Mouse (Mus musculus) monocyte, adult 5-6 weeks (primary cell): ENCODE measurements at regions not wholly inside any gene's neighbourhood (a gene's known extent, or its start where the extent isn't known, plus 50 kb on each side); places are given as distances from the start of the nearest gene placed in this dataset.

Experiments
- ATAC-seq: fragments of 153-309, 156-312 bp; replicated peaks from 2 replicates; pipeline ENCODE4 v1.8.0; 2017; ENCODE audit warnings: mild to moderate bottlenecking; ENCODE audit not compliant: low TSS enrichment, insufficient number of reproducible peaks, severe bottlenecking, poor library complexity, low FRiP score

DNA sequence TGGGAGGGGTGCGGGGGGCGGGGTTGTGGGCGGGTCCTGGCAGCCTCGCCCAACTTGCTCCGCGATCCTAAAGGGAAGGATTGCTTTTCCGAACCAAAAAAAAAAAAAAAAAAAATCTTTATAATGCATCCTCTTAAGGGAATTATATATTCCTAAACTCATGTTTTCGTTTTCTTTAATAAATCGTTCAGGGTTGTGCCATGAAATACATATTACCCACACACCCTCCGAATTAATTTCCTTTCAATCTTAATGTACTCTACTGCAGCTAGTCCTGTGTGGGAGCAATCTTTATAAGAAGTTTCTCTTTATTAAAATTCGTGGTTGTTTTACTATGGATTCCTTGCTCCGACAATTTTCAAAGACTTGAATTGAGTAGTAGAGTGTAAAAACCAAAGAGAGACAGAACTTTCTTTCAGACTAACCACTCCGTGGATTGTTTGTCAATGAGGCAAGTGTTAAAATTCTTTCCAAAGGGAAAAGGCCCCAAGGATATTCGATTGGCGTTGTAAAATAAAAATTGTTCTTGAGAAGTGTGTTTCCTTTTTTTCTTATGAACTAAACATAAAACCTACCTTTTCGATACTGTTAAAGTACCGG is 253.6 kb upstream of the Nfe2l3 start:
- ATAC-seq, result no peak

DNA sequence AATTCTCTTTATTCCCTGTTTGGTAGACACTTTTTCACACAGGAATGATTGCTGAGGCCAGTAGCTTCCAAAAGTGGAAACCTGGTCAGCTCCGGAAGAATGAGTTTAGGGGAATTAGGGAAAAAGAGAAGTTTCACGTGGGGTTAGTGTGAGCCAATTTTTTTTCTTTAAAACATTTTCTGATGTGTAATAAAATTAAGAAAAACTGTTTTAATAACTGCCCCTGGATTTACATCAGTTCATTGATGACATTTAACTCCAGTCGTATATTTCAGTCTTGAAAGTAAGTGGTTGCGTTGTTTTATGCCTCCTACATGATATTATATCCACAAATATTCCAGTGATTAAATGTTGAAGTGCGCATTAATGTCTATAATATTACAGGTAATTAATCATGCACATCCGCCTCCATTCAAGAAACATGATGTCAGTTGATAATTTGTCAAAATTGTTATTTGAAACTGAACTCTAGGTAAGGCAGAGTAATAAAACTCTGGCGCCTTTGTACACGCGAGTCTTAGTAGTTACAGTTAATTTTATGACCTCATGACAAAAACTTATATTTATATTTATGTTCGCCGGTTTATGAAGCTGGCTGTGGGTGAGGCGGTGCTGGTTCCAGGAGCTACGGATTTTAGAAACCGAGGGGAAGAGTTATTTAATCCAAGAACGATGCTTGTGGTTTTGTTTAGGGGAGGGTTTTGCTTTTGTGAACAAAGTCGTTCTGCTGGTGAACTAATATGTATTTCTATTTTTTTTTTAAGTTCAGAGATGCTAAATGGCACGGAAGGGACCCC is 252.5 kb upstream of the Nfe2l3 start:
- no peak for ATAC-seq

DNA sequence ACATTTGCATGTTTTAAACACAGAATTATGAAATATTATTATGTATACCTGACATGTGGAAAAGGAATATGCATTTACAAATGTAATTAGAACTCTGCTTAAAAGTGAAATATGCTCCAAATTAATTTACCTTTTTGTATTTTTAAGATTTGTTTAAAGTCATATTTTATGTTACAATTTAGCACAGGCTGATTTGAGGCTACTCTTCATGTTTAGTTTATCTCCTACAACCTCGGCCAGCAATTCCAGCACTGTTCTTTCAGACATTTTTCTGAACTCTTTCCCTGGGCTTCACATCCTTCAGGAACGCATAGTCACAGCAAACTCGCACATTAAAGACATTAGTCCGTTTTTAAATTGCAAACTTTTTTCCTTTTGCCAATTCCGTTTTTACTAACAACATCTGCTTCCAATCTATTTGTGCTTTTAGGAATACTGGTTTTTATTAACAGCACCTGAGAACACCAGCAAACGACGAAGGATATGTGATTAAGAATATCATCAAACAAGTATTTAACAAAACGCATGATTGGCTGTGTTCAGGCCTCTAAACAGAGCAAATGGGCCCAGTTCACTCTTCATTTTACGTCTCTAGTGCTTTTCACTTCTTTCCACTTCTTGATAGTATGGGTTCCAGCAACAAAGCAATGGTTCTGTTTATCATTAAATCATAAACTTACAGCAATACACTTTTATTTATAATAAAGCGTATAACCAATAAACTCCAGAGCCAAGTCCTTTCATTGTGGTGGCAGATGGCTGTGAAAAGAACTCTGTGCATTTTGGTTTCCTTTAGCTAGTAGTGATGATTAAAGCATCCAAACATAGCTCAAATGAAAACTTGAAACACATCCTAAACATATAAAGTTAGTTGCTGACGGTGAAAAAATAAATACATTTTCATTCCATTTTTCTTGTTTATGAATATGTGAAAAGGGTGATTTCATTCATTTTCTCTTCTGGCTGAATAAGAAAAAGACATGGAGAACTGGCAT is 251.3 kb upstream of the Nfe2l3 start:
- ATAC-seq, result no peak

DNA sequence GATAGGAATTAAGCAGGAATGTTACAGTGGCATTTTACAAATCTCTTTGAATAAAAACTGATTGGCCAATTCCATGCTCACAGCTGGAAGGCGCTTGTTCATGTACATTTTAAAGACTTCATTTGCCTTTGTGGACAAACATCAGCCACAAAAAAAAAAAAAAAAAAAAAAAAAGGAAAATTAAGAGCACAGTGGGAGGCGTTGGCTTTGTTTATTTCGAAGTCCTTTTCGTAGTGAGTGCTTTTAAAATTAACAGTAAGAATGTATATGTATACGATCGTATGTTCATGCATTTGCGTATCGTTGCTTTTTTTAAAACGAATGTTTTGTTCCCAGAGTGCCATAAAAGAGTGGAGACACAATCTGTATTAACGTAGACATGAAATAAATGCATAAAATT is 250.6 kb upstream of the Nfe2l3 start:
- ATAC-seq, result no peak

DNA sequence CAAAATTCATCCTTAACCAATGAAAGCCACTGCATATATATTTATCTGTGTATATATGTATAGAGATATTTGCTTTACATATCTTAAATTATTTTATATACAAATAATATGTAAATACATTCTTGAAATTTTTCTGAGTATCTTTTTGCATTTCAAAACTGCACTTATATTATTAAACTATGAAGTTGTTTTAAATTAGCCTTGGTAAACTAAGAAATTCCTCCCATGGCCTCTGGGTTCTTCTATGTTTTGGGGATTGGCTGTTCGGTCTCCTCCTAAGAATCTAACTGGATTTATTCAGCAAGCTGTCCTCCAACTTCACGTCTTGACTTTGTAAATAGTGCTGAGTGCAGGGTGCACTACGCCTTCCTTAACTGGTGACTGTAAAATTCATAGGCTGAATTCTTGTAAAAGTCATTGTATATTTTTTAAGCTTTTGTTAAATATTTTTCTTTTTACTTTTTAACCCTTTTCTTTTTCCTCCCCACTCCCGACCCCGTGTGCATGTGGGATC is 249.6 kb upstream of the Nfe2l3 start:
- no peak for ATAC-seq

DNA sequence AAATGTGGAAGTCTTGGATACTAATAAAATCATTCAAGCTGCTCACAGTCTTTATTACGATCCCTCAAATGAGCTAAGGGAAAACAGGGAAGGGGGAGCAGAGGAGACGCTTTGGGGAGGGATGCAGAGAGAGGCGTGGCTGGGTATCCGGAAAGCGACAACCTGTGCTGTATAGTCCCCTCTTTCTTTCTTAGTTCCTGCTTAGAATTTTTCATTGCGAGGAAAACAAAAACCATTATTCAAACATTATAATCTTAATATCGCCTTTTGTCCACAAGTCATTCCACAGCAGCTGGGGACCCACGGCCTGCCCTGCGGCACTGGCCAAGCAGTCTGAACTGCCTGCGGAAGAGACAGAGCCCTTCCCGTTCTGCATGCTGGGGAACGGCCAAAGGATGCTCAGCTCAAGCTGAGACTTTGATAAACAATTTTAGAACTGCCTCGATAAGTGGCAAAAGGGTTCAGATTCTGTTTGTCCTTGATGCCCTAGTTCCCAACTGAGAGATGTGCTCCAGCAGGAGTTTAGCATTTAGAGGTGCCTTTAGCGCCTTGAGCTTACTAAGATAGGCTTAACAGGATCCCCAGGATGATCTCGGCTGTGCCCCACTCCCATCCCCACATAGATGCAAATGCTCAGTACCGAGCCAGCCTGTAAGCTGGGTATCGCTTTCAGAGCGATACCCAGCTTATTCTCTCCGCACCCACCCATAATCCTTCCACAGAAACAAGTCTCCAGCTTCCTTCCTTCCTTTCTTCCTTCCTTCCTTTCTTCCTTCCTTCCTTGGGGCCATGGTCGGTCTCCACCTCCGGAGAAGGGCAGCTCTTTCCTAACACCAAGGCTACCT is 248.7 kb upstream of the Nfe2l3 start:
- ATAC-seq, result no peak

DNA sequence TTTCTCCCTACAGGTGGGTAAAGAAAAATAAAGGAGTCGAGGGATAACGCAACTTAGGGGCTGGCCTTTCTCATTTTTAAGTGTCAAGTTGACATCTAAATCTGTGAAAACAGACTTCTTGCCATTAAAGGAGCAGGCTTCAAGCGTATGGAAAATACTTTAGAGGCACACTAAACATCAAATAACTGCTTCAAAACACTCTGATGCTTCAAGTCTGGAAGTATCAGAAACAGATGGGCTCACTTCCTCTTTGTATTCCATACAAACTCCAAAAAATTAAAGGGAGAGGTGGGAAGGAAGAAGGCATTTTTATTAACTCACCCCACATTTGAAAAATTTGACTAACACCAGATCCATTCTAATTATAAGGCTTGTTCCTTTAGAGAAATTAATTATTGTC is 248.0 kb upstream of the Nfe2l3 start:
- no peak for ATAC-seq

DNA sequence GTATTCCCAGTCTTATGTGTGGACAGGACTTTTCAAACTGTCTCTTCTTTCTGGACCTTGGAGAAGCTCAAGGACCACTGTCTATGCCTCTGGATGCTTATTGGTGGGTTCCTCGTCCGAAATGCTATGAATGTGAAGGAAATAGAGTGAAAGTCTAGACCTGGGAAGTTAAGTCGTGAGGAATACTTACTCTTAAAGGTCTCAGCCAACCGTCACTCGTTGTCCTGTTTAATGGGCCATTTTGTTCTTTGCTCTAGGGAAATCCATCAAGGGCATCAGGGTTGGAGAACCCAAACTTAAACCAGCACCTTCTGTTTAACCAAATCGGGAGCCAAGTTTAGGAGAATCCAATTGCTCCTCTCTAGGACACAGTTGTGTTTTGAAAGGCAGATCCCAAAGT is 247.3 kb upstream of the Nfe2l3 start:
- ATAC-seq, result no peak

DNA sequence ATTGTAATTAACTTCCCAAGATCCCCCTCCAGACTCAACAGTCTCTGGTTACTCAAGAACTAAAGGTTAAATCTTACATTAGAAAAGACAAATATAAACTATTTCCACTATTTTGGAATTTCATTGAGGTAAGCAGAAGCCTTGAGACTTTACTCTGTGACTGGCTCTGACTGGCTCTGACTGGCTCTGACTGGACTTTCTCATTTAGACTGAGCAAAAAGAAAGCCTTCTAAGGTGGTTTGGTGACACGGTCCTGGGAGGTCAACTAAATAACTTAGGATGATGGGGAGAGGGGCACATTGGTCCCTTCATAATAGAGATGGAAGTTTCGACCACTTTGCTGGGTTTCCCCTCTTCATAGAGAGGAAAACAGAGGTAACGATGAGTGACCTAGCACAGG is 243.3 kb upstream of the Nfe2l3 start:
- no peak for ATAC-seq

DNA sequence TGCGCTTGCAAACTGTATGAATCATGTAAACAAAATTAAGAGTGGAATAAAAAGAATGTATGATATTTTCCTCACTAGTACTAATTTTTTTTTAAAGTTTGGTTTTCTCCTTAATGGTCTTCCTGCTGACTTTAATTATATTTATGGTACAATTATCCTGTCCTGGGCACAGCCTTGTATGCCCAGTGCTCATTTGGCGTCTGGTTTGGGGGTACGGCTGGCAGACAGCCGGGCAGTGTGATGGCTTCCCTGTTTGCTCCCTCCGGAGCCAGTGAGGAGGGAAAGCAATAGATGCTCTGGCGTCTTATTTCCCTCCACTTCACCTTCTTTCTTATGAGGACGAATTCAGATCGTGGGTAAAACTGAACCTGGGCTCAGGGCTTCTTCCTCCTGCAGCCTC is 239.6 kb upstream of the Nfe2l3 start:
- no peak for ATAC-seq

DNA sequence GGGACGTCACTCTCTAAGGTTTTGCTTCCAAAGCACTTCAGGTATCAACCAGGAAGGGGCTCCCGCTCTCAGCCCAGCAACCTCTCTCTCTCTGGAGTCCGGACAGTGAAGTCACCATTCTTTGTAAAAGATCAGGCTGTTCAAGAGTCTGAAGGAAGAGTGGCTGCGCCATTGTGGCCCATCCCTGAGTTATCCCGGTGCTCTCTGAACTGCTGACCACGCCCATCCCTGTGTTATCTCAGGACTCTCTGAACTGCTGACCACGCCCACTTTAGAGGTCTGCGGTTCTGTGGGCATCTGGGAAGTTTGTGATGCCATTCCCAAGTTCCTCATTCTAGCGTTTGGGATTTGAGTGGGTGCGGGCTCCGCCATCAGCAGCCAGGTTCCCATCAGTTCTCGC is 239.1 kb upstream of the Nfe2l3 start:
- no peak for ATAC-seq

DNA sequence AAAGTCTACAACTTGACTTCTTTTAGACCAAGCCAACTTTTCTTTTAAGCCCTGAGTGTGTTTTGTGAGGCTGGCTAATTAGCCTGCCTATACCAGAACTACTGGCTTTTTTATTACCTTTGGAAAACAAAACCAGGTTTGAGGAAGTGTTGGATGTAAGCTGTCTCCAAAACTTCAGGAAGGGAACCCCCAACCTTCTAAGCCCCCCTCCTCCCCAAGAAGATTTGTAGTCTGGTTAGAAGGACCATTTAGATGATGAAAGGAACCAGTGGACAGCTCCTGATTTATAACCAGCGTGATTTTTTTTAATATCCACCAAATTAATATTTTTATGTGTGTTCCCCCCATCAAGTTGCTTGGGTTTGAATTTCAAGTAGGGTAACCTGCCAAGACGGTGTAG is 236.1 kb upstream of the Nfe2l3 start:
- ATAC-seq, result no peak

DNA sequence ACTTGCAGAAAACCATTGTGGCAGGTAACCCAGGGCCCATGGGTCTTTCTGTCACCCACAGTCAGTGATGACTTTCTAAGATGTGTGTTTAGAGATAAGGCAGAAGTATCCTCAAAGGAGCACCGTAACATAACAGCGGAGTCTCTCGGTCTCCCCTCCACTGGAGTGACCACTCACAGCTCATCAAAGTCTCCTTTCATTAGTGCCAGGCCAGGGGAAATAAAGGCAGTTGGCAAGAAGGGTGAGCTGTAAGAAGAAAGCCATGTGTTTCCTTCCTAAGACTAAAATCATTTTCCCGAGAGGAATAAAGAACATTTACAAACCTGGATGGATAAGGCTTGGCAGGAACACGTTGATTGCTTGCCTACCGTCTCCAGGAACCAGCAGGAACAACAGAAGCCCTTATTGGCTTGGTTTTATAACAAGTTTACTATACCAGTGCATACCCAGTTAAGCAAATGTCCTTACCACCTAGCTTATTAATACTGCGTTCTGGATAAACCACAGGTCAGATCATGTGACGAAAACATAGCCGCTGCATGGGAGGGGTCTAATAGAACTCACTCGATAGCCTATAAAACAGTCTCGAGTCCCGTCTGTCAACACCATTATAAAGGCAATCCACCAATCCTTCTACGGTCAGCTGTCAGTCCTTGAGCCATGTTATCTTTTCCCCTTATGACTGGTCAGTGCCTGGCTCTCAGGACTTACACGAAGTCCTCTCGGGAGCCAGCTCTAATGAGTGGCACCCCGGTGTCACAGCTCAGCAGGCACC is 235.3 kb upstream of the Nfe2l3 start:
- ATAC-seq, result no peak

DNA sequence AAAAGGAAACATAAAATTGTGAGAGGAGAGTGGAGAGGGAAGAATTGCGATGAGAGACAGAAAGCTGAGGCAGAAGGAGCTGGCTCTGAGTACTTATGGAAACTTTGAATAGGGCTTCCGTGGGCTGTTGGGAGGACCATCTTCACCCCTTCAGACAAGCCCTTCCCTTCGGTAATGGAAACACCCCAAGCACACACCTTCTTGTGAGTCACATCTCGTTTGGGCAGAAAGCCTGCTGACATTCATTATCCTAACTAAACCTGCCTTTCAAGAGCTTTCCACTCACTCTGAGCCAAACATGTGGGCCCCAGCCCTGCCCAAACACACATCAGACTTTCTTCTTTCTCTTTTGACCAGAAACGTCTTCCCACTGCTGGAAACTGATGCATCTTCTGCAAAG is 232.3 kb upstream of the Nfe2l3 start:
- no peak for ATAC-seq

DNA sequence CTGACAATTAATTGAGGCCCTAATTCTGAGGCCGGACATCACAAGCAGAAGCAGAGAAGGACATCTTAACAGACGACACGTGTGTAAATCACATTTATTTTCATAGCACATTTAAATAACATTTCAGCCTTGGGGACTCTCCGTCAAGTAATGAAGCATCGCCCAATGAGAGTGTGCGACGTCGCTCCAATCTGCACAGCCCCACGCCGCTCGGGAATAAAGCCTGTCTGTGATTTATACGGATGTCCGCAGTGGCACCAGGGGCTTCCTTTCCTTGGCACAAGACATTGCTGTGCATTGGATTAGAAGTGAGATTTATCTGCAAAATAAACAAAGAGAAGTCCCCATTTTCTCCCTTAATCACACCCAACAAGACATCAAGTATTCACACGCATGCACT is 231.6 kb upstream of the Nfe2l3 start:
- no peak for ATAC-seq

DNA sequence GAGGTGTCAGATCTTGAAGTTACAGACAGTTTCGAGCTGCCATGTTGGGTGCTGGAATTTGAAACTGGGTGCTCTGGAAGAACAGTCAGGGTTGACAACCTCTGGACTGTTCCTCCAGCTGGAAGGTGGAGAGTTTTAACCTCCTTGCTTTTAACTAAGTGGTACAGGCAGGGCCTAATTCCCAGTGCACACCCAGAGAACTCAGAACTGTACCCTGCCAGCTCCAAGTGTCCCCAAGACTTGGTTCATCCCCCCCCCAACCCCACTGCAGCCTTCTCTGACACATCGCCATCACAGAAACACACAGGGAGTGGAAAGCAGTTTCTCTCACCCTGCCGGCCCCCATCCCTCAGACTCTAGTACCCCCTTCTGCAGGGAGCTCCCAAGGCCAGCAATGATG is 228.2 kb upstream of the Nfe2l3 start:
- no peak for ATAC-seq

DNA sequence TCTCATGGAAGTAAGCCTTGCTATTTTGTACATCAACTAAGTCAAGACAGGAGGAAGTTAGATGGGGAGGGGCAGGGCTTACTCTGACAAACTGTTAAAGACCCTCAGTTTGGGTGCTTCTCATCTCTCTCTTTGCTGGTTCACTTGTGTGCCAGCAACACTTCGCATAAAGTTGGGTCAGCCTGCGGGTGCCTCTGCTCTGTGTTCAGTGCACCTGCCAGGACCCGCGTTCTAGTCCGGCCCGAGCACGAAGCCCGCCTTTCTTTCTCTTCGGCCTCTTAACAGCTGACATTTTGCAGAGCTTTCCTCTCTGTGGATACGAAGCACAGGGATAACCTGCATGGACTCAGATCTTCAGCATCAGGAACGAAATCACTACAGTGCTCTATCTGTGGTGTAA is 227.1 kb upstream of the Nfe2l3 start:
- no peak for ATAC-seq
